Mouse (Mus musculus): ENCODE data around the gene Slc7a11.

DNA sequence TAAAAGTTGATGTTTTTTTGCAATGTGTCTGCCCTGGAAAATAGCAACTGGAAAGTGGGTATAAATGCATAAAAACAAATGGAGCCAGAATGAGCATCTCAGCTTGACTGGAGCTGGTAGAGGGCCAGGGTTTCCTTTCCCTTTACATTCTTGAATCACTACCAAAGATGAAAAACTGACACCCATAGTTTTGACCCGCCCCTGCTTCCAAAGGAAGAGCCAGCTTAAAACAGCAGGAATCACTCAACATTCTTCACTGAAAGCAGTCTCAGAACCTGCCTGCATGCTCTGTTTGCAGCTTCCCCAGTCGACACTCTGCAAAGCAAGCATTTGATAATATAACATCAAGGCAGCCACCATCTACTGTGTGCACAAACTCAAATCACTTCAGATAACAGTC lies 496.6 kb downstream of the Slc7a11 start:
- no peak for TF ChIP-seq POLR2A (IDR thresholded peaks at IDR 0.05; ENCODE audit: insufficient read length, low read depth)
- TF ChIP-seq MAX (IDR thresholded peaks at IDR 0.05; ENCODE audit: low read depth) = no peak
- no peak for TF ChIP-seq CEBPB (IDR thresholded peaks at IDR 0.05; ENCODE audit: insufficient read depth, poor library complexity, severe bottlenecking)
- TF ChIP-seq TCF12 (IDR thresholded peaks at IDR 0.05; ENCODE audit: insufficient read depth, poor library complexity, severe bottlenecking) = no peak
- no peak for TF ChIP-seq USF1 (IDR thresholded peaks at IDR 0.05; ENCODE audit: low read depth)
- TF ChIP-seq POLR2AphosphoS2 (IDR thresholded peaks at IDR 0.05; ENCODE audit: insufficient read length, low read depth) = no peak
- TF ChIP-seq REST (IDR thresholded peaks at IDR 0.05; ENCODE audit: insufficient read depth, insufficient read length) = no peak
- TF ChIP-seq E2F4 (IDR thresholded peaks at IDR 0.05; ENCODE audit: insufficient read depth) = no peak
- TF ChIP-seq MYOD1 (IDR thresholded peaks at IDR 0.05; ENCODE audit: control insufficient read depth in 1 of 3, insufficient read length in 2 of 3, low read depth in 2 of 3) = no peak
- no peak for TF ChIP-seq TCF3 (IDR thresholded peaks at IDR 0.05; ENCODE audit: insufficient read length, low read depth)
- TF ChIP-seq SRF (IDR thresholded peaks at IDR 0.05; ENCODE audit: control insufficient read depth, insufficient read length, low read depth) = no peak
- TF ChIP-seq MYOG (IDR thresholded peaks at IDR 0.05; ENCODE audit: control insufficient read depth in 1 of 3, insufficient read depth in 1 of 3, insufficient read length in 2 of 3, low read depth in 2 of 3) = no peak
